Mouse (Mus musculus): ENCODE data around the gene Tbxa2r.

DNA sequence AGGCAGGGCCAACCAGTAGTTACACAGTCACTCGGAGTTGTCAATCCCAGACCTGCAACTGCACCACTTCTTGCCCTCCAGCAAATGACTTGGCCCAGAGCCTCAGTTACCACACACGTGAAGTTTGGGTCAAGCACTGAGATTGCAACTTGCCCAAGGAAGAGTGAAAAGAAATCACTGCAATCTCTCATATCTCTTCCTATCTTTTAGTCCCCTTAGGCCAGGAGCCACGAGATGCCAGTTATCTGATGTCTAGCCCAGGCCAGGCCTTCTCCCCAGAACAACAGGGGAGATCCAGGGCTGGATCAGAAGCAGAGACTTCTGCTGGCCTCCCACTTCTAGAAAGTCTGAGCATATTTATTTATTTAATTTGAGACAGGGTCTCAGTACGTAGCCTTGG lies 27.0 kb downstream of the Tbxa2r start:
- no peak for TF ChIP-seq POLR2A (IDR thresholded peaks at IDR 0.05; ENCODE audit: borderline replicate concordance, extremely low read depth, low read depth, low read length)
- TF ChIP-seq CTCF (IDR thresholded peaks at IDR 0.05; ENCODE audit: insufficient read depth, low read length): no peak

Data from lung, adult 2 months (tissue).